Mouse (Mus musculus) stomach, embryonic 15.5 days (tissue): ENCODE results near the gene Cdrt4. TPM values are rescaled to one million over a fixed set of nuclear protein-coding genes. Genes with fewer than 3 reads are reported as not detected.

Experiments used
- ATAC-seq: fragments of 200-750 bp; cut with Nextera tagmentation; 2 replicates; pipeline ENCODE4 v1.8.0; 2017; ENCODE audit warnings: low read depth, moderate number of reproducible peaks, moderate TSS enrichment; ENCODE audit not compliant: insufficient read depth, low FRiP score
- H3K27ac ChIP-seq: fragments of 300-500 bp; sonication (generic); 2 replicates; pipeline ENCODE4 v1.5.1; 2015; ENCODE audit warnings: mild to moderate bottlenecking, inconsistent platforms
- H3K27me3 ChIP-seq: fragments of 300-500 bp; sonication (generic); replicated peaks from 2 replicates; pipeline ENCODE4 v1.6.1; 2015; ENCODE audit warnings: inconsistent platforms
- H3K36me3 ChIP-seq: fragments of 300-500 bp; sonication (generic); 2 replicates; pipeline ENCODE4 v1.6.1; 2015; ENCODE audit warnings: inconsistent platforms
- H3K4me1 ChIP-seq: fragments of 300-500 bp; sonication (generic); 2 replicates; pipeline ENCODE4 v1.6.1; 2015; ENCODE audit warnings: inconsistent platforms
- H3K4me2 ChIP-seq: fragments of 300-500 bp; sonication (generic); 2 replicates; pipeline ENCODE4 v1.6.1; 2015; ENCODE audit warnings: mild to moderate bottlenecking, inconsistent platforms
- H3K4me3 ChIP-seq: fragments of 300-500 bp; sonication (generic); replicated peaks from 2 replicates; pipeline ENCODE4 v1.5.1; 2015; ENCODE audit warnings: inconsistent platforms
- H3K9ac ChIP-seq: fragments of 300-500 bp; sonication (generic); 2 replicates; pipeline ENCODE4 v1.6.1; 2015; ENCODE audit warnings: inconsistent platforms
- H3K9me3 ChIP-seq: fragments of 300-500 bp; sonication (generic); 2 replicates; pipeline ENCODE4 v1.6.1; 2016; ENCODE audit warnings: inconsistent platforms
- WGBS: fragments of 180-500 bp; shearing (Covaris S2); methylation state at CpG from one replicate; pipeline ENCODE4 v1.1.7; 2015; 5-methylcytosine and 5-hydroxymethylcytosine counted together
- polyA plus RNA-seq: library from polyadenylated mRNA; unstranded; fragments of >200 nt; fragmentation: Nextera tagmentation; extraction: Ambion mirVana; gene quantifications from 2 replicates; pipeline ENCODE4 v1.2.1, GENCODE M21; 2015

The Cdrt4 gene
- polyA plus RNA-seq, 1 experiment from 2014 or later = 0.19 TPM

- H3K27me3 ChIP-seq = no peaks in the 10 kb centered on the region
- H3K4me3 ChIP-seq = no peak overlapping the region
- 67% methylated on average over 3 of the region's 3 CpGs for WGBS
- H3K27ac ChIP-seq = no peak overlapping the region
- H3K36me3 ChIP-seq = no peaks in the 10 kb centered on the region
- H3K4me1 ChIP-seq = no peaks in the 10 kb centered on the region
- H3K4me2 ChIP-seq = no peak overlapping the region
- no peaks in the 10 kb centered on the region for H3K9me3 ChIP-seq
- H3K9ac ChIP-seq = no peak overlapping the region
- ATAC-seq = no peak
These were observed 33.4 kb downstream of the Cdrt4 start for GRCm38 (mm10) chr11:62984365-62984764.

DNA sequence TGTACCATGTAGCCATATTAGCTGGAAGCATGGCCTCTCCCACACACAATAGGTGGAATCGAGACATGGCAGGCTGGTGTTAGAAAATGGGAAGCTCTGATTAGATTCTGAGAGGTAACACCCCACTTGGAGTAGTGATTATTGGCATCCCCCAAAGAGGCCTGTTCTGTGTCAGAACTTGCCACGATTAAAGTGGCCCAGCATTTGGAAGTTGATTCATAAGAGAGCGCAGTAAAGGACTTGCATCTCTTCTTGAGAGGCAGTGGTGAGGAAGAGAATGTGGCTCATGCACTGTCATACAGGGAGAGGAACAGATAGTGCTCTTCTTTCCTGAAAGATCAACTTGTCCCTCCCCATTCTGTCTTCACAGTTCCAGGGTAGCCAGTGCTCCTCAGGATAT is 34.1 kb downstream of the Cdrt4 start:
- WGBS = 77% methylated on average over 3 of the region's 3 CpGs
- H3K4me2 ChIP-seq = no peak overlapping the region
- ATAC-seq = no peak

DNA sequence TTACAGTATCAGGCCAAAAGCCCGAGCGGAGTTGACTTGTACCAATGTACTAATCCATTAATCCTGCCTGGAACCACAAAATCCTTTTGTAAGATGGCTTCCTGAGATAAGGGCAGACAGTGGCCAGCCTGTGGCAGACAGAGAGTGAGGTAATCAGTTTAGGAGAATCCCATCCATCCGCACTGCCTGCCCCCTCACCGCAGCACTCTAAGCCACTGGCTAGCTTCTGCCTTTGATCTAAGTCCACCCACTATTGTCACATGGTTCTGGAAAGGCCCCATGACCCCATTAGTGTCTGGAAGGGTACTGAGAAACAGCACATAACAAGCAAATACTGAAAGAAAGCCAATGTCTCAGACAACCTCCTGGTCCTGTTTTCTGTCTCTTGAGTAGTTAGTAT is 35.6 kb downstream of the Cdrt4 start:
- Histone ChIP-seq H3K9me3 (no peaks in the 10 kb centered on the region), H3K27ac (no peak overlapping the region), H3K27me3 (no peaks in the 10 kb centered on the region), H3K4me1 (no peaks in the 10 kb centered on the region), H3K9ac (no peak overlapping the region), H3K4me3 (no peak overlapping the region), H3K4me2 (no peak overlapping the region), H3K36me3 (no peaks in the 10 kb centered on the region)
- WGBS = 58% methylated on average over 4 of the region's 4 CpGs
- ATAC-seq = no peak

More for the DNA sequence above, 34.1 kb downstream of the Cdrt4 start:
- H3K9ac ChIP-seq = no peak overlapping the region
- H3K4me1 ChIP-seq = no peaks in the 10 kb centered on the region
- H3K27ac ChIP-seq = no peak overlapping the region
- no peaks in the 10 kb centered on the region for H3K9me3 ChIP-seq
- H3K27me3 ChIP-seq = no peaks in the 10 kb centered on the region
- no peaks in the 10 kb centered on the region for H3K36me3 ChIP-seq
- H3K4me3 ChIP-seq = no peak overlapping the region

DNA sequence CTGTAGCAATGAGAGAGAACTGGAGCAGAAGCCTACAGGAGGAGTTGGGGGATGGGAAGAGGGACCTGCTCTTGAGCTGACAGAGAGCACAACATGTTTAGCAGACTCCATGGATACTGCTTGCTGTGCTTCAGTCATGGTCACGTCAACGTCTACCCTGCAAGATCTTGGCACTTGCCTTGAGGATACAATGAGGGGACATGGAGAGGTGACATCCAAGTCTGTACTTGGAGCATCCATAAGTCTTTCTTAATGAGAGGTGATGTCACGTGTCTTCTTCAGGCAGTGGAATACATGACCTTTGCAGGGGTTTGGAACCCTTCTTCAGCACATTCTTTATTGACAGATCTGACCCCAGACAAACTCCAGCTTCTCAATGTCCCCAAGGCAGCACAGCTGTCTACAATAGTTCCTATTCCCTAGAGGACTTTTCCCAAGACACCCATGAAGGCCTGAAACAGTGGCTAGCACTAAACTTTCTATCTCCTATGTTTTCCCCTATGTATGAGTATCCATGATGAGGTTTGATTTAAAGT is 39.2 kb downstream of the Cdrt4 start:
- 96% methylated on average over 3 of the region's 3 CpGs for WGBS
- H3K27ac ChIP-seq = no peak overlapping the region
- H3K9me3 ChIP-seq = no peaks in the 10 kb centered on the region
- no peaks in the 10 kb centered on the region for H3K4me1 ChIP-seq
- H3K27me3 ChIP-seq = no peaks in the 10 kb centered on the region
- no peaks in the 10 kb centered on the region for H3K36me3 ChIP-seq
- no peak for ATAC-seq
- H3K4me2 ChIP-seq = no peak overlapping the region
- no peak overlapping the region for H3K4me3 ChIP-seq
- no peak overlapping the region for H3K9ac ChIP-seq

DNA sequence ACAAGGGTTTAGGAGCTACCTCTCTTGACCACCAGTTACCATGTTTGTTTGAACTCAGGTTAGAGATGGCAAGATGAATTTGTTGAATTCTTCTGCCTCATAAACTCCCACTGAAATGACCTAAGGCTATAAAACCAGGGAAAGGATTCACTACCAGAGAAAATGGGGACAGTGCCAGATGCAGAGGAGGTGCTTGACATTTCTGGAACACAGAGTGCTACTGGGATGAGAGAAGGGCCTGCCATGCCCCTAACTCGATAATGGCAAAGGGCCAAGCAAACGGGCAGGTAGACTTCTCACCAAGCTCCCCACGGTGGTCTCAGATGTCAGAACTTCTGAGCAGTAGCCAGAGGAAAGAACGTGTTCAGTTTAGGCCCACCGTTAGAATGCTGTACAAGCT is 39.8 kb downstream of the Cdrt4 start:
- H3K36me3 ChIP-seq = no peaks in the 10 kb centered on the region
- ATAC-seq = no peak

GRCm38 (mm10) chr11:62992545-62993242 is 41.7 kb downstream of the Cdrt4 start:
- H3K27ac ChIP-seq = no peak overlapping the region
- H3K4me1 ChIP-seq = peaks cover 14% of the 10 kb centered on the region; the same call in 1 of the 2 replicates
- 84% methylated on average over 13 of the region's 13 CpGs for WGBS
- ATAC-seq = no peak
- H3K4me2 ChIP-seq = no peak overlapping the region
- no peaks in the 10 kb centered on the region for H3K27me3 ChIP-seq
- no peak overlapping the region for H3K9ac ChIP-seq
- no peak overlapping the region for H3K4me3 ChIP-seq
- H3K9me3 ChIP-seq = no peaks in the 10 kb centered on the region
- no peaks in the 10 kb centered on the region for H3K36me3 ChIP-seq

More for the DNA sequence above, 39.8 kb downstream of the Cdrt4 start:
- no peaks in the 10 kb centered on the region for H3K9me3 ChIP-seq
- H3K27me3 ChIP-seq = no peaks in the 10 kb centered on the region
- 74% methylated on average over 5 of the region's 5 CpGs for WGBS
- no peak overlapping the region for H3K4me3 ChIP-seq
- 0 out of 2 replicates have a peak, but pooled peaks cover 2% of the 10 kb centered on the region for H3K4me1 ChIP-seq
- H3K4me2 ChIP-seq = no peak overlapping the region
- H3K9ac ChIP-seq = no peak overlapping the region
- no peak overlapping the region for H3K27ac ChIP-seq

GRCm38 (mm10) chr11:62995066-62995754 is 44.2 kb downstream of the Cdrt4 start:
- Histone ChIP-seq H3K9me3 (no peaks in the 10 kb centered on the region), H3K4me1 (peaks cover 18% of the 10 kb centered on the region; the same call in 1 of the 2 replicates), H3K27me3 (no peaks in the 10 kb centered on the region), H3K9ac (no peak overlapping the region), H3K4me2 (no peak overlapping the region), H3K27ac (no peak overlapping the region), H3K4me3 (no peak overlapping the region), H3K36me3 (no peaks in the 10 kb centered on the region)
- 69% methylated on average over 9 of the region's 9 CpGs for WGBS
- ATAC-seq = no peak

DNA sequence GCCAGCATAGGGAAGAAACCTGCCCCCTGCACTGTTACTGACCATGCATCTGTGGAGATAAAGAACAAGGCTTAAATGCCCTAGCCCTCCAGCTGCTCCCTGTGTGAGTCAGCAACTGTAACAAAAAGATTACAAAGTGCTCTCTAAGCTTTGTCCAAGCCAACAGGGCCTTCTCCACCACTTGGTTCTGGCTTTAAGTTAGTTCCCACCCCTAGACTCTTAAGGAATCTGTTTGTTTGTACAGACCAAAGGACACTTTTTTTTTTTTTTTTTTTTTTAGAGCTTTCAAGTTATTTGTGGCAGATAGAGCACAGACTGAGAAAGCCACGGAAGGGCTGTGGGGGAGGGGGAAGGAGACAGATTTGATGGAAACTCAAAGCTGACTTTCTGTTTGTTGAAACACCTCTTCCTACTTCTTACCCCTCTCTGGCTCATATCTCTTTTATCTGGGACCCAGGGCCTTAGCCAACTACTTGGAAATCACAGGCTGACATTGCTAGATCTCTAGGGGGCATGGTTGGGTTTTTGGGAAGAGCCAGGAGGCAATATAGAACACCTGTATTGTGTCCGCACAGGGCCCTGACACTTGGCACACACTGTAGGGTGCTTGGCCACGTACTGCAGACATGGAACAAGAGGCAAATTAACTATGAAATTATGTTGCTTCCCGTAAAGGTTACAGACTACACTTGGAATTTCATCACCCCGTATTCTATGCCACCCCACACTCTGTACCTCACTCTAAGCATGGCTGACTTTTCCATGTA is 44.9 kb downstream of the Cdrt4 start:
- H3K27ac ChIP-seq = no peak overlapping the region
- H3K9ac ChIP-seq = no peak overlapping the region
- peaks cover 18% of the 10 kb centered on the region; the same call in 1 of the 2 replicates for H3K4me1 ChIP-seq
- H3K36me3 ChIP-seq = no peaks in the 10 kb centered on the region
- H3K9me3 ChIP-seq = no peaks in the 10 kb centered on the region
- H3K27me3 ChIP-seq = no peaks in the 10 kb centered on the region
- H3K4me2 ChIP-seq = no peak overlapping the region
- WGBS = 58% methylated on average over 5 of the region's 5 CpGs
- H3K4me3 ChIP-seq = no peak overlapping the region
- ATAC-seq = no peak

DNA sequence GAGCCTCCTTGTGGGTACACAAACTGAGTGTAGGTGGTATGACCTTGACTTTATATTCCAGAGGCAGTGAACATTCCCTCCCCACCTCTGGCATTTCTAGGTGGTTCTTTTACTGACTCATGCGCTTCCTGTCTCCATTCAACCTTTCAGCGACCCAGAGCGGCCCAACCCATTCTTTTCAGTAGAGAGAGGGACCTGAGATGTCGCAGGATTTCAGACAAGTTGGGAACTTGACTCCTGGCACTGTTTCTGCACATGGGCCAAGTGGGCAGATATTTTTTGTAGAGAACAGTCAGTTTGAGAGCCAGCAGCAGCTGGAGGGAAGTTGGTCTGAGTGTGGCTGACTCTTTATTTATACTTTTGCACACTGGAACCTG is 45.5 kb downstream of the Cdrt4 start:
- Histone ChIP-seq H3K9ac (no peak overlapping the region), H3K4me2 (no peak overlapping the region), H3K4me3 (no peak overlapping the region), H3K27ac (peak overlapping the region; percentile 53), H3K27me3 (no peaks in the 10 kb centered on the region), H3K9me3 (no peaks in the 10 kb centered on the region), H3K36me3 (no peaks in the 10 kb centered on the region), H3K4me1 (peaks cover 18% of the 10 kb centered on the region; the same call in 1 of the 2 replicates)
- ATAC-seq = no peak
- 69% methylated on average over 4 of the region's 4 CpGs for WGBS

GRCm38 (mm10) chr11:62997039-62997717 is 46.2 kb downstream of the Cdrt4 start:
- H3K27ac ChIP-seq = peak overlapping the region; percentile 86
- no peak overlapping the region for H3K4me3 ChIP-seq
- no peak for ATAC-seq
- H3K36me3 ChIP-seq = no peaks in the 10 kb centered on the region
- H3K4me1 ChIP-seq = peaks cover 18% of the 10 kb centered on the region; the same call in 1 of the 2 replicates
- no peak overlapping the region for H3K4me2 ChIP-seq
- H3K9me3 ChIP-seq = no peaks in the 10 kb centered on the region
- 66% methylated on average over 5 of the region's 5 CpGs for WGBS
- H3K27me3 ChIP-seq = no peaks in the 10 kb centered on the region
- H3K9ac ChIP-seq = no peak overlapping the region

- no peak overlapping the region for H3K9ac ChIP-seq
- H3K27me3 ChIP-seq = no peaks in the 10 kb centered on the region
- H3K4me3 ChIP-seq = no peak overlapping the region
- H3K36me3 ChIP-seq = no peaks in the 10 kb centered on the region
- peaks cover 18% of the 10 kb centered on the region; the same call in 1 of the 2 replicates for H3K4me1 ChIP-seq
- WGBS = 41% methylated on average over 11 of the region's 11 CpGs
- H3K9me3 ChIP-seq = no peaks in the 10 kb centered on the region
- peak overlapping the region; percentile 86 for H3K27ac ChIP-seq
- peak overlapping the region; percentile 17; the same call in 1 of the 2 replicates for H3K4me2 ChIP-seq
- peak; percentile 59 for ATAC-seq
These were observed 46.8 kb downstream of the Cdrt4 start for GRCm38 (mm10) chr11:62997718-62998281.
